Mouse (Mus musculus) thymus, adult 2 months (tissue): Measurements from ENCODE around the gene Tubb2b.

Experiments
- CTCF ChIP-seq: fragments of 200-500 bp; IDR thresholded peaks from 2 replicates; pipeline ENCODE4 v1.5.1; 2012; ENCODE audit warnings: mild to moderate bottlenecking, control low read depth, low read length, moderate library complexity, borderline replicate concordance; ENCODE audit not compliant: control insufficient read depth, poor library complexity, insufficient read depth; ENCODE audit errors: extremely low read depth
- POLR2A ChIP-seq: fragments of 200-500 bp; IDR thresholded peaks from 2 replicates; pipeline ENCODE4 v1.6.1; 2012; ENCODE audit warnings: mild to moderate bottlenecking, low read length, control low read depth, moderate library complexity; ENCODE audit not compliant: control insufficient read depth, poor library complexity, insufficient read depth; ENCODE audit errors: extremely low read depth

DNA sequence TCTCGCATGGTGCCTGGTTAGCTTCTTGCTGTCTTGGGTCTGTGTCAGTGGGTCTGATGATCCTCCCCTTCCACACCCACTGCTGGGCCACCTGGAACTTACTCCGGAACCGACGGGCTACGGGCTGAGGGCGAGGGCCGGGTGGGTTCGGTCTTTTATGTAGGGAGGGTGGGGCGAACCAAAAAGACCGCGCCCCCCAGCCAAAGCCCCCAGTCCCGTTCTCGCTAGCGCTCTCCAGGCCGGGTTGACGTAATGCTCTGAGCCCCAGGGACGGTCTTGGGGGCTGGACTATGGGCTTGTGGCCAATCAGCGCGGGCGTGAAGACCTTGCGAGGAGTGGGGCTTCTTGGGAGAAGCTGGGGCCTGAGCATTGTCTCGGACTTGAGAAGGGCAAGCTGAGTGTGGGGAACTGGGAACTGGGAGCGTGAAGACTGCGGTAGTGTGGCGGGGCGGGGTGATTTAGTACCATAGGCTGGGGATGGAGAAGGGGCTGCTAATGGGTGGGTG lies at the start of gene Tubb2b:
- TF ChIP-seq CTCF: no peak; the same call in 1 of the 2 replicates
- peak; percentile 63 for TF ChIP-seq POLR2A
